Mouse (Mus musculus): ENCODE results near the gene Gm10778. TPM values are rescaled to one million over a fixed set of nuclear protein-coding genes. Genes with fewer than 3 reads are reported as not detected.

Gene Gm10778
- polyA plus RNA-seq, 1 experiment from 2014 or later: 8.7 TPM

DNA sequence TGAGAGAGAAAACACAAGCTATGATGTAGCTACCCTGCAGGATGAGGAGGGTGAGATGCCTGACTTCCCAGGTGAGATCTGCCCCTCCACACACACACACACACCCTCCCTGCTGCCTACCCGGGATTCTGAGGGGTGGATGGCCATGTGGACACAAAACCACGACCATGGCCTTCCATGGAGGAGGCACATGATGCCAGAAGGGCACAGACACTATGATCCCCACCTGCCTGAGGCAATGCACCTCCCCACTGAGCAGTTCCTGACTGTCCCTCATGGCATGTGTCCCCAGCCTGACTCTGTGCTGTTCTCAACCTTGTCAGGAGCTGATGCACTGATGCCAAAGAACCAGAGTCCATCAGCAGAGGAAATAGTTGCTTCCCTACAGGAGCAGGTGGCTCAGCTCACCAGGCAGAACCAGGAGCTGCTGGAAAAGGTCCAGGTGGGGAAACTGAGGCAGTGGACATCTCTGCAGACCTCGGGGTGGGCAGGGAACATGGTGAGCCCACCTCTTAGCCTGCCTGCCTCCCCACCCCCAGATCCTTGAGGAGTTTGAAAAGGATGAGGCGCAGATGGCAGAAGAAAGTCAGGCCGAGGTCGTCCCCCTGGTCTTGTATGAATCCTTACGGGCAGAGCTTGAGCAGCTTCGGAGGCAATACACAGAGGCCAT, 6.7 kb upstream of the Gm10778 start:
- peaks cover 19% of the 10 kb centered on the region for H3K4me1 ChIP-seq (ENCODE audit: control insufficient read depth, insufficient read depth, low read length)
- peak overlapping the region; percentile 18 for H3K9ac ChIP-seq (replicated peaks; ENCODE audit: low read depth, low read length)
- no peaks in the 10 kb centered on the region for H3K27me3 ChIP-seq (ENCODE audit: control insufficient read depth, insufficient read depth, low read length)
- no peak for ATAC-seq (ENCODE audit: low read depth)
- peak overlapping the region; percentile 69; the same call in 1 of the 2 replicates for H3K4me3 ChIP-seq (ENCODE audit: low read depth, low read length)
- peak overlapping the region; percentile 74; the same call in 1 of the 2 replicates for H3K4me2 ChIP-seq (ENCODE audit: low read depth, low read length)
- peak overlapping the region; percentile 93; the same call in 1 of the 2 replicates for H3K27ac ChIP-seq (ENCODE audit: low read depth, low read length)
- no peaks in the 10 kb centered on the region for H3K9me3 ChIP-seq (ENCODE audit: control insufficient read depth, low read length)
- H3K36me3 ChIP-seq (ENCODE audit: control insufficient read depth, insufficient read depth, low read length): no peaks in the 10 kb centered on the region
- 79% methylated on average over 8 of the region's 8 CpGs for WGBS

DNA sequence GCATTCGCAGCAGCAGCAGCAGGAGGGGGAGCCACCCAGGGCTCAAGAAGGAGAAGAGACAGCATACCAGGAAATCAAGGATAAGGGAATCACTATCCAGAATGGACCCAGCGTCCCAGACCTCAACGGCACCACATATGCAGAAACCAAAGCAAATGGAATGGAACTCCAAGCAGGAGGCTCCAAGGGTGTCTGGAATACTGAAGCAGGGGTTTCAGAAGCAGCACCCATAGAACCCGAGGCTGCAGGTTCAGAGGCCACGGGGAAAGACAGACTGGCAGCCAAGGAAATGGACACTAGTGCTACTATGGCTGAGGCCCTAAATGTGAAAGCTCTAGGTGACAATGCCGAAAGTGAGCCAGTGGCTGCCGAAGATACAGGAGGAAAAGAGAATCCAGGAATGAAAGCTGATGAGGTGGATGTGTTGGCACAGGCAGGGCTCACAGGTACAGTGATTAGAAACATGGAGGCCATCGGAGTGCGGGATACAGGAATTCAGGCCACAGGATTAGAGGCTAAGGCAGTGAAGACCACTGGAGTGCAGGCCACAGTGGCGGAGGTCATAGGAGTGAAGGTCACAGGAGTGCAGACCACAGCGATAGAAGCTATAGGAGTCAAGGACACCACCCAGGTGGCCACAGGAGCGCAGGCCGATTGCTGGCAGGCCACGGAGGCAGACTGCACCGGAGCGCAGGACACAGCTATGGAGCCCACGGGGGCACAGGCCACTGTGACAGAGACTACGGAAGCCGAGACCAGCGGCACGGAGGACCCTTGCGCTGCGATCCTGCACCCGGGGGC, 6.0 kb upstream of the Gm10778 start:
- 20% methylated on average over 24 of the region's 24 CpGs for WGBS

DNA sequence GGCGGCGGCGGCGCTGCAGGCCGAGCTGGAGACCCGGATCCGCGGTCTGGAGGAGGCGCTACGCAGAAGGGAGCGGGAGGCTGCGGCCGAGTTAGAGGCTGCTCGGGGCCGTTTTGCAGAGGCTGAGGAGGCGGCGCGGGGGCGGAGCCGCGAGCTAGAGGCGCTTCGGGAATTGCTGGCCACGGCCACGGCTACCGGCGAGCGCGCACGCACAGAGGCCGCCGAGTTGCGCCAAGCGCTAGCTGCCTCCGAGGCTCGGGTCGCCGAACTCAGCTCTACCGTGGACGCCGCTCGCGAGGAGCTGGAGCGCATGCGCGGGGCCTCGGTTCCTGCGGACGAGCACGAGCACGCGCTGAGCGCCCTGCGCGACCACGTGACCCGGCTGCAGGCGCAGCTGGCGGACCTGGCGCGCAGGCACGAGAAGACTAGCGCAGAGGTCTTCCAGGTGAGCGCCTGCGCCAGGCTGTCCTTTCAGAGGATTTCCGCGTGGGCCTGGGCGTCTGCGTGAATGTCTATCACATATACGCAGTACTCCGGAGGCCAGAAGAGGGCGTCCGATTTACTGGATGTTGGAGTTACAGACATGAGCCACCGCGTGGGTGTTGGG, 5.3 kb upstream of the Gm10778 start:
- H3K27ac ChIP-seq (ENCODE audit: low read depth, low read length): peak overlapping the region; percentile 93
- ATAC-seq (ENCODE audit: low read depth): peak; percentile 88
- H3K27me3 ChIP-seq (ENCODE audit: control insufficient read depth, insufficient read depth, low read length): no peaks in the 10 kb centered on the region
- H3K4me2 ChIP-seq (ENCODE audit: low read depth, low read length): peak overlapping the region; percentile 74
- H3K4me3 ChIP-seq (ENCODE audit: low read depth, low read length): peak overlapping the region; percentile 69
- peak overlapping the region; percentile 86 for H3K9ac ChIP-seq (replicated peaks; ENCODE audit: low read depth, low read length)
- H3K36me3 ChIP-seq (ENCODE audit: control insufficient read depth, insufficient read depth, low read length): no peaks in the 10 kb centered on the region
- H3K4me1 ChIP-seq (ENCODE audit: control insufficient read depth, insufficient read depth, low read length): peaks cover 19% of the 10 kb centered on the region
- WGBS: under 1% methylated on average over 71 of the region's 75 CpGs
- H3K9me3 ChIP-seq (ENCODE audit: control insufficient read depth, low read length): no peaks in the 10 kb centered on the region

More for the DNA sequence above, 6.0 kb upstream of the Gm10778 start:
- H3K27me3 ChIP-seq (ENCODE audit: control insufficient read depth, insufficient read depth, low read length): no peaks in the 10 kb centered on the region
- H3K4me3 ChIP-seq (ENCODE audit: low read depth, low read length): peak overlapping the region; percentile 69
- peak overlapping the region; percentile 86 for H3K9ac ChIP-seq (replicated peaks; ENCODE audit: low read depth, low read length)
- peak overlapping the region; percentile 74 for H3K4me2 ChIP-seq (ENCODE audit: low read depth, low read length)
- peaks cover 19% of the 10 kb centered on the region for H3K4me1 ChIP-seq (ENCODE audit: control insufficient read depth, insufficient read depth, low read length)
- H3K36me3 ChIP-seq (ENCODE audit: control insufficient read depth, insufficient read depth, low read length): no peaks in the 10 kb centered on the region
- peak overlapping the region; percentile 93 for H3K27ac ChIP-seq (ENCODE audit: low read depth, low read length)
- no peaks in the 10 kb centered on the region for H3K9me3 ChIP-seq (ENCODE audit: control insufficient read depth, low read length)
- ATAC-seq (ENCODE audit: low read depth): peak; percentile 58

DNA sequence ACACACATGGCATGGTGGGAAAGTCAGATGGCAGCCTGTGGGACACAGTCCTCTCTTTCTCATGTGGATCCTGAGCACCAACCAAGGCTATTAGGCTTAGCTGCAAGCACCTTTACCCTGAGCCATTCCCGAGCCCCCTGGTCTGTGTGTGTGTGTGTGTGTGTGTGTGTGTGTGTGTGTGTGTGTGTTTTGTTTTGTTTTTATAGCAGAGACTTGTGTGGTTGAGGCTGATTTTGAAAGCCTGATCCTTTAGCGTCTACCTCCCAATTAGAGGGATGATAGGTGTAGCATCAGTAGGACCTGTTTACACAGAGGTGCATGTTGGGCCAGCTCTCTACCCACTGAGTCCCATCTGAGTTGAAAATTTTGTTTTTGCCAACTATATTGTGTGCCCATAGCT, 4.7 kb upstream of the Gm10778 start:
- ATAC-seq (ENCODE audit: low read depth): peak; percentile 21; the same call in 1 of the 2 replicates
- peak overlapping the region; percentile 74 for H3K4me2 ChIP-seq (ENCODE audit: low read depth, low read length)
- WGBS: 64% methylated on average over 2 of the region's 2 CpGs
- no peaks in the 10 kb centered on the region for H3K27me3 ChIP-seq (ENCODE audit: control insufficient read depth, insufficient read depth, low read length)
- H3K4me3 ChIP-seq (ENCODE audit: low read depth, low read length): peak overlapping the region; percentile 69
- peaks cover 19% of the 10 kb centered on the region for H3K4me1 ChIP-seq (ENCODE audit: control insufficient read depth, insufficient read depth, low read length)
- peak overlapping the region; percentile 93 for H3K27ac ChIP-seq (ENCODE audit: low read depth, low read length)
- peak overlapping the region; percentile 86; the same call in 1 of the 2 replicates for H3K9ac ChIP-seq (replicated peaks; ENCODE audit: low read depth, low read length)
- no peaks in the 10 kb centered on the region for H3K9me3 ChIP-seq (ENCODE audit: control insufficient read depth, low read length)
- H3K36me3 ChIP-seq (ENCODE audit: control insufficient read depth, insufficient read depth, low read length): no peaks in the 10 kb centered on the region

- no peak overlapping the region for H3K27ac ChIP-seq (ENCODE audit: low read depth, low read length)
- WGBS: 92% methylated on average over 18 of the region's 18 CpGs
- H3K4me2 ChIP-seq (ENCODE audit: low read depth, low read length): no peak overlapping the region
- no peaks in the 10 kb centered on the region for H3K27me3 ChIP-seq (ENCODE audit: control insufficient read depth, insufficient read depth, low read length)
- H3K4me3 ChIP-seq (ENCODE audit: low read depth, low read length): no peak overlapping the region
- no peak for ATAC-seq (ENCODE audit: low read depth)
- H3K9ac ChIP-seq (replicated peaks; ENCODE audit: low read depth, low read length): 0 out of 2 replicates have a peak overlapping the region, but pooled peaks have one; percentile 1
- H3K4me1 ChIP-seq (ENCODE audit: control insufficient read depth, insufficient read depth, low read length): peaks cover 19% of the 10 kb centered on the region
- H3K9me3 ChIP-seq (ENCODE audit: control insufficient read depth, low read length): no peaks in the 10 kb centered on the region
- no peaks in the 10 kb centered on the region for H3K36me3 ChIP-seq (ENCODE audit: control insufficient read depth, insufficient read depth, low read length)
Measured at GRCm38 (mm10) chr10:81644716-81645115, 4.1 kb upstream of the Gm10778 start.

DNA sequence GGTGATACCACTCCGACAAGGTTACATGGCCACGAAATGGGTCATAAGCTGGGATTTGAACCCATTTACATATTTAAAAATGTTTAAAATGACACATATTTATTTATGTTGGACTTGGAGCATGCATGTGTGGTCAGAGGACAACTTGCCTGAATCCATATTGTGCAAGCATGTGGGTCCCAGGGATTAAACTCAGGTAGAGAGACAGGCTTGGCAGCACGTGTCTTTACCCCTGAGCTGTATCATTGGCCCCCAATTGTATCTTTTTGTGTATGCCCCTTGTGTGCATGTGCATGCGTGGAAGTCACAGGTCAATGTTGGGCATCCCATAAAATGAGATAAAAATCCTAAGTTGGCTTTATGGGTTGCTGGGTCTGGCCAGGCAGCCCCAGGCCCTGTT, 3.5 kb upstream of the Gm10778 start:
- Histone ChIP-seq H3K4me2 (ENCODE audit: low read depth, low read length) (no peak overlapping the region), H3K36me3 (ENCODE audit: control insufficient read depth, insufficient read depth, low read length) (no peaks in the 10 kb centered on the region), H3K9me3 (ENCODE audit: control insufficient read depth, low read length) (no peaks in the 10 kb centered on the region), H3K4me3 (ENCODE audit: low read depth, low read length) (no peak overlapping the region), H3K27me3 (ENCODE audit: control insufficient read depth, insufficient read depth, low read length) (no peaks in the 10 kb centered on the region), H3K4me1 (ENCODE audit: control insufficient read depth, insufficient read depth, low read length) (peaks cover 19% of the 10 kb centered on the region), H3K9ac (replicated peaks; ENCODE audit: low read depth, low read length) (no peak overlapping the region), H3K27ac (ENCODE audit: low read depth, low read length) (no peak overlapping the region)
- 91% methylated on average over 4 of the region's 4 CpGs for WGBS
- ATAC-seq (ENCODE audit: low read depth): no peak

GRCm38 (mm10) chr10:81646015-81646555, 2.8 kb upstream of the Gm10778 start:
- H3K9me3 ChIP-seq (ENCODE audit: control insufficient read depth, low read length): no peaks in the 10 kb centered on the region
- no peaks in the 10 kb centered on the region for H3K36me3 ChIP-seq (ENCODE audit: control insufficient read depth, insufficient read depth, low read length)
- H3K27me3 ChIP-seq (ENCODE audit: control insufficient read depth, insufficient read depth, low read length): no peaks in the 10 kb centered on the region
- H3K4me3 ChIP-seq (ENCODE audit: low read depth, low read length): no peak overlapping the region
- no peak overlapping the region for H3K9ac ChIP-seq (replicated peaks; ENCODE audit: low read depth, low read length)
- ATAC-seq (ENCODE audit: low read depth): no peak
- no peak overlapping the region for H3K4me2 ChIP-seq (ENCODE audit: low read depth, low read length)
- no peak overlapping the region for H3K27ac ChIP-seq (ENCODE audit: low read depth, low read length)
- H3K4me1 ChIP-seq (ENCODE audit: control insufficient read depth, insufficient read depth, low read length): peaks cover 19% of the 10 kb centered on the region
- WGBS: 81% methylated on average over 7 of the region's 7 CpGs

- Histone ChIP-seq H3K4me2 (ENCODE audit: low read depth, low read length) (no peak overlapping the region), H3K27ac (ENCODE audit: low read depth, low read length) (no peak overlapping the region), H3K9ac (replicated peaks; ENCODE audit: low read depth, low read length) (no peak overlapping the region), H3K9me3 (ENCODE audit: control insufficient read depth, low read length) (peaks cover 36% of the 10 kb centered on the region), H3K4me3 (ENCODE audit: low read depth, low read length) (no peak overlapping the region), H3K27me3 (ENCODE audit: control insufficient read depth, insufficient read depth, low read length) (no peaks in the 10 kb centered on the region), H3K4me1 (ENCODE audit: control insufficient read depth, insufficient read depth, low read length) (no peaks in the 10 kb centered on the region), H3K36me3 (ENCODE audit: control insufficient read depth, insufficient read depth, low read length) (no peaks in the 10 kb centered on the region)
- ATAC-seq (ENCODE audit: low read depth): no peak
- WGBS: 97% methylated on average over 10 of the region's 10 CpGs
Measured at GRCm38 (mm10) chr10:81655178-81655577, 6.3 kb downstream of the Gm10778 start.

Measured in neural tube, embryonic 14.5 days (tissue).